Mouse (Mus musculus) adrenal gland, postnatal 25 days (tissue): ENCODE results near the gene Cldn34b1. TPM values are rescaled to one million over a fixed set of nuclear protein-coding genes. Genes with fewer than 3 reads are reported as not detected.
"Not testable (repeated sequence)": the region's sequence is repeated elsewhere in the genome, so short reads cannot be mapped to it uniquely, and the experiment has no call there.

Source experiments
- DNase-seq: peaks from one replicate; pipeline ENCODE4 v3.0.0; 2021; ENCODE audit warnings: mixed read lengths
- long read RNA-seq: library from polyadenylated mRNA; stranded (forward); transcript quantifications from one replicate; pipeline ENCODE4 v2.0.0, GENCODE M21; 2021
- total RNA-seq: library from RNA; stranded (reverse); gene quantifications from 2 replicates; pipeline ENCODE4 v1.2.3, GENCODE M21; 2021

Cldn34b1 gene
- not detected in 2 replicates for total RNA-seq
- long read RNA-seq: 0 reads

DNA sequence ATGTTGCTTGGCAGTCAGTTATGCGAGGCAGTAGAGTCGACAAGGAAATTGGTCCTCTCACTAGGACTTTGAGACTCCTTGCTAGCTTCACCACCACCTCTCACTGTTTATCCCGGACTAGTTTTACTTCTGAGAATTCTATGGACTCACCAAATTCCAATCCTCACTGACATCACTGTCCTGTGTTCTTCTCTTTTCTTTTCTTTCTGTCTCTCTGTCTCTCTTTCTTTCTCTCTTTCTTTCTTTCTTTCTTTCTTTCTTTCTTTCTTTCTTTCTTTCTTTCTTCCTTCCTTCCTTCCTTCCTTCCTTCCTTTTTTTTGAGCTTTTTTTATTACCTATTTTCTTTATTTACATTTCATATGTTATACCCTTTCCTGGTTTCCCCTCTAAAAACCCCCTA lies at the start of gene Cldn34b1:
Gene Cldn34b1 (minus strand): TSS at position 101 of the 400 bp plus-strand sequence.
- not testable (repeated sequence) for DNase-seq

DNA sequence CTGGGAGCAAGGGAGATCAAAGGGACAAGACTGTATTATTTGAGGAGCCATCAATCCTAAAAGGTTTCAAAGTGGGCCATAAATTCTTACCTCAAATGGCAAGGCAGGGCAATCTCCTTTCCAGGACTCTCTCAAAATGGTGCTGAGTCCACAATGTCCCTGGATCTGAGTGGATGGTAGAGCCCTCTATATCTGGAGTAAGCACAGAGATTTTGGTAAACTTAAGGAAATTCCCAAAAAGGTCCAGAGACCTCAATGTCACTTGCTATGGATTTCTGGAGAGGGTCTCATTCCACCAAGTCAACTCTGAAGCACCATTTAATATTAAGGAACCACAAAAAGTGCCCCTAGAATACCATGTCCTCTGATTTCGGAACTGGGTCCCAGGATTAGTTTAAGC lies 45.8 kb upstream of the Cldn34b1 start, which contains the start of gene Magea6:
Gene Magea6 (minus strand): TSS at position 101 of the 400 bp plus-strand sequence.
- DNase-seq: not testable (repeated sequence)

Other genes with a start within 250 kb of the Cldn34b1 start
- not detected in 2 replicates for gene Magea6, start 45.7 kb upstream of the Cldn34b1 start, total RNA-seq
- gene Magea3, start 59.2 kb upstream of the Cldn34b1 start, total RNA-seq: not detected in 2 replicates
- not detected in 2 replicates for gene Magea8, start 105.6 kb upstream of the Cldn34b1 start, total RNA-seq
- gene Magea5, start 172.9 kb upstream of the Cldn34b1 start, total RNA-seq: not detected in 2 replicates
- not detected in 2 replicates for gene Magea1, start 199.5 kb upstream of the Cldn34b1 start, total RNA-seq
- gene Magea2, start 203.4 kb upstream of the Cldn34b1 start, total RNA-seq: not detected in 2 replicates
- gene Cldn34b2, start 238.1 kb upstream of the Cldn34b1 start, total RNA-seq: not detected in 2 replicates